Mouse (Mus musculus) layer of hippocampus, postnatal 10 days (tissue): Measurements from ENCODE around the gene Tango6. TPM values are rescaled to one million over a fixed set of nuclear protein-coding genes. Genes with fewer than 3 reads are reported as not detected.
"Not testable (repeated sequence)": the region's sequence is repeated elsewhere in the genome, so short reads cannot be mapped to it uniquely, and the experiment has no call there.

Experiments
- DNase-seq, 2 experiments: peaks; one replicate each; pipeline ENCODE4 v3.0.0; 2021; ENCODE audit warnings: low spot score in 2 of 2
- total RNA-seq, 2 experiments: library from RNA; stranded (reverse); gene quantifications; 2 replicates each; pipeline ENCODE4 v1.2.3; 2021

Gene Tango6
- total RNA-seq, 2 experiments from 2014 or later, result 7.5 to 8.1 TPM

DNA sequence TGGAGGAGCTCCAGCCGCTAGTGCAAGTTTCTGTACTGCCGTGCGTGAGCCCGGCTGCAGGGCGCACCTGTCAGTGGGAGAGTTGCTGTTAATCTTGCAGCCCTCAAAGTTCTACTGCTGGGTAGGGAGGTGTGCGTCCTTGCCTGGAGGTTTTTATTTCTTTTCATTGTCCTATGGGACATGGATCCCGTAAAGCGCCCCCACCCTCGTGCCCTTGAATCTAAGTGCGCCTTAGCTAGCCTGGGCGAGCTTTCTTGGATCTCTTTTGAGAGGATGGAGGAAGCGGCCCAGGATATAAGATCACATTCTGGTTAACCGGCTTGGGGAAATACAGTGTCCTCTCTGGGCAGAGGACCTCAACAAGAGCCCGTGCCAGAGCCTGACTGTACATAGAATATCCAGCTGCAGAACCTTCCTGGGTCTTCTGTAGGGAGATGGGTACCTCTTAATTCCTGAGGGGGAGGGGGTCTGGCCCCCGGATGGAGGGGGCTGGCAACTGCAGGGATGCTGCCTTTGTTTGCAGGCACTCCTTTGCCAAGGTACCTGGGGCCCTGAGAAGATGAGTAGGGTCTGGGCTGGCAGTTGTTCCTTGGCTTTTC is 188.6 kb downstream of the Tango6 start:
- DNase-seq, result no peak

- DNase-seq, result peak; percentile 44 to 59
These were observed 189.1 kb downstream of the Tango6 start for GRCm38 (mm10) chr8:106871931-106872371.

GRCm38 (mm10) chr8:106872454-106873034 is 189.7 kb downstream of the Tango6 start:
- no peak for DNase-seq

DNA sequence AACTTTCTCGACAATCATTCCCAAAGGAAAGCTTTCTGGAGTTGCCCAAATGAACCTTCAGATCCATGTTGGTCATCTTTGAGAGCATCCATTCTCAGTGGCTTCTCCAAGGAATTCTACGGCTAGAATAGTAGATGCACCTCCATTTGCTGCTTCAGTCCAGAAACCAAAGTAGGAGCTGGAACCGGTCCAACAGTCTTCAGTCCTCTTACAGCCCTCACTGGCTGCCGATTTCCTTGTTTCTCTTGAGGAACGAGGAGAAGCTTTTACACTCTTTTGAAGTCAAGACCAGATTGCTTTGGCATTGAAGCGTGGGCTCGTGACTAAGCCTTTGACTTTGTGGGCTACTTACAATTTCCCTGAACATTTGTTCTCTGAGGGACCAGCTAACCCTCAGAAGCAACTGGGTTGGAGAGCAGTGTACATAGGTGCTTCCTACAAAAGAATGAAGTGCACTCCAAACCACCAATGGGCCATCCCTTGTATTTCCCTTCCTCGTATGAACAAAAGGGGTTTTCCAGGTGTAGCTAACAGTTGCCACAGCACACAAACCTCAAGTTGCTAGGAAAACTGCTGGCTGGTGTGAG is 197.3 kb downstream of the Tango6 start:
- DNase-seq, result no peak

- not testable (repeated sequence) for DNase-seq
These were observed 201.2 kb downstream of the Tango6 start for GRCm38 (mm10) chr8:106884094-106884493.

- not testable (repeated sequence) for DNase-seq
These were observed 202.0 kb downstream of the Tango6 start for GRCm38 (mm10) chr8:106884826-106885400.

DNA sequence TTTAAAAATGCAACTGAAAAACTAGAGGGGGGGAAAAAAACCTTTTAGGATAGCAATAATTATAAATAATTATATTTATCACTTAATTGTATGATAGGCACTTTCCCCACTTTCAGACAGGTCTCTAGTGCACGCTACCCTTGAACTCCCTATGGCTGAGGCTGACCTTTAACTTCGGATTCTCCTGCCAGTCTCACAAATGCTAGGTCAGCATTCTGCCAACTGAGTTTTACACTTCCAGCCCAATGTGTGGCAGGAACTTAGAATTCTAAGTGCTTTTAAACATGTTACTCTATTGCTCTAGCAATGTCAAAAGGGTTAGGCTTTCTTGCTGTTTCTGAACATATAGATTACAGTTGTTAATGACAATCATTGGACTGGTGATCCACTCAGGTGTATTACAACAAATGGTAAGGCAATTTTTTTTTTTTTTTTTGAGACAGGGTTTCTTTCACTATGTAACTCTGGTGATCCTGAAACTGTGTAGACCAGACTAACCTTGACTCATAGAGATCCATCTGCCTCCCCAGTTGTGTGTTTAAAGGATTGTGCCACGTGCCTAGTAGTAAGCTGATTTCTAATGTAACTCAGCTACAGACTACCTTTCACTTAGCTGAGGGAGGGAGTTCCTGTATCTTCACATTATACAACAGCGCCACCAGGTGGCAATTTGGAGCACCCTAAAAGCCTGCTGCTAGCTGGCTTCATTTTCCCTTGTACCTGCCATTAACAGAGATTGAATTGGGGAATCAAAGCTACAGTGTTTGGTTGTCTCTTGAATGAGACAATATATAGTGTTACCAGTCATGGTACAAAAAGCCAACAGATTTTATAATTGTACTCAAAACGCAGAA is 204.7 kb downstream of the Tango6 start:
- peak; percentile 83 to 84 for DNase-seq

DNA sequence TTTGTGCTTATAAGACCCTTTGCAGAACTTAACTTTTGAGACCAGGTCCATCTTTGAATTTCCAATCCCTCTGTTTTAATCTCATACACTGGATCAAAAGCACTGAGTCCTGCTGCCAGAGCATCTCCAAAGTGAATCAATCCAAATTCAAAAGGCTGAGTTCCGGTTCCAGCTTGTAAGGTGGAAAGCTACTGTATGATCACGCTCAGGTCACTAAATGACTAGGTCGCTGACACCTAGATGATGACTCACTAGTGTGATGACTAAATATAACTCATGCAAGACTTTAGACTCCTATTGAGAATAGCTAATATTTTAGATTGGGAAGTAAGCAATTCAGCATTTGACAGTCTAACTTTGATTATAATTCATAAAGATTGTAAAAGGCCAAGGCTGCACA is 205.9 kb downstream of the Tango6 start:
- DNase-seq, result no peak

- peak in 1 of 2 experiments; percentile 29 for DNase-seq
These were observed 209.4 kb downstream of the Tango6 start for GRCm38 (mm10) chr8:106892210-106892805.

GRCm38 (mm10) chr8:106892806-106893451 is 210.1 kb downstream of the Tango6 start:
- no peak for DNase-seq

- DNase-seq, result peak; percentile 80 to 88
These were observed 210.8 kb downstream of the Tango6 start, which contains the start of gene Utp4 for GRCm38 (mm10) chr8:106893481-106894156. Gene Utp4 (plus strand): TSS chr8:106893636.

DNA sequence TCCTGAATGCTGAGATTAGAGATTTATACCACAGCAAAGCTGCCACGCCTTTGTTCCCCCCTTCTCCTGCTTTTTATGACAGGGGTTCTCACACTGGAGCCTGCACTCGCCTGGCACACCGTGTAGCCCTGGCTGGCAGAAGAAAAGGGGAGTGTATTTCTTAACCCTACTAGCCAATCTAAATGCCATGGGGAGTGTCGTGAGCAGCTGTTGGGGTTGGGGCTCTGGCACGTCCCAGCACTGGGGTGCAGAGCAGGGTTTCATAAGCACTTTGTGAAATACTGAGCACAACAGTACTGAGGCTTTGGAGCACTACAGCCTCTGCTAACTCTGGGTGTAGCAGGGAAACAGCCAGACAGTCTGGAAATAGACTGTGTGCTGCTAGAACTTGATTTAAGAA is 216.6 kb downstream of the Tango6 start:
- DNase-seq, result no peak

Other genes starting within 250 kb of the Tango6 start
- gene 6030452D12Rik, start 182.5 kb upstream of the Tango6 start, total RNA-seq, result not detected
- under 1 TPM; 0.11 to 0.32 TPM for gene Cdh3, start 172.2 kb upstream of the Tango6 start, total RNA-seq
- 100 to 1,000 TPM; 122 to 132 TPM for gene Gm10073, start 109.6 kb upstream of the Tango6 start, total RNA-seq
- 1 to 10 TPM in 1 of 2 experiments, under 1 TPM in 1; 0.46 to 1.7 TPM for gene Cdh1, start 79.7 kb upstream of the Tango6 start, total RNA-seq
- gene Has3, start 187.2 kb downstream of the Tango6 start, total RNA-seq, result 1 to 10 TPM; 5.3 to 5.5 TPM
- 10 to 100 TPM; 27.5 to 31.6 TPM for gene Utp4, start 210.6 kb downstream of the Tango6 start, total RNA-seq